Mouse (Mus musculus) heart, adult 2 months (tissue): Measurements from ENCODE around the gene Ercc2. TPM values are rescaled to one million over a fixed set of nuclear protein-coding genes. Genes with fewer than 3 reads are reported as not detected.

Experiments
- DNase-seq, 2 experiments: peaks; one replicate each; pipeline ENCODE4 v3.0.0; 2021
- H3K27ac ChIP-seq: fragments of 200-600 bp; 2 replicates; pipeline ENCODE4 v1.8.1; 2022
- H3K27me3 ChIP-seq: fragments of 200-500 bp; 2 replicates; pipeline ENCODE4 v1.6.1; 2012; ENCODE audit warnings: mild to moderate bottlenecking, low read length, inconsistent platforms, mixed read lengths; ENCODE audit not compliant: control insufficient read depth, insufficient read depth
- H3K36me3 ChIP-seq: fragments of 200-500 bp; 2 replicates; pipeline ENCODE4 v1.6.1; 2012; ENCODE audit warnings: low read length, inconsistent platforms; ENCODE audit not compliant: control insufficient read depth, insufficient read depth
- H3K4me1 ChIP-seq: fragments of 200-500 bp; 2 replicates; pipeline ENCODE4 v1.6.1; 2011; ENCODE audit warnings: low read length; ENCODE audit not compliant: control insufficient read depth, insufficient read depth
- H3K4me3 ChIP-seq: fragments of 200-600 bp; 2 replicates; pipeline ENCODE4 v1.8.1; 2022
- H3K79me2 ChIP-seq: fragments of 200-500 bp; replicated peaks from 2 replicates; pipeline ENCODE4 v1.6.1; 2012; ENCODE audit warnings: mild to moderate bottlenecking, inconsistent platforms, low read length, moderate library complexity, mixed read lengths; ENCODE audit not compliant: control insufficient read depth, insufficient read depth
- H3K9ac ChIP-seq: fragments of 200-500 bp; 2 replicates; pipeline ENCODE4 v1.6.1; 2012; ENCODE audit warnings: low read depth, mild to moderate bottlenecking, control low read depth, inconsistent platforms, low read length, mixed read lengths
- CTCF ChIP-seq: fragments of 200-600 bp; IDR thresholded peaks from 2 replicates; pipeline ENCODE4 v1.8.1; 2022; ENCODE audit warnings: antibody characterized with exemption, mild to moderate bottlenecking, moderate library complexity
- EP300 ChIP-seq: fragments of 200-500 bp; IDR thresholded peaks from 2 replicates; pipeline ENCODE4 v1.6.1; 2011; ENCODE audit warnings: low read depth, low read length, control low read depth; ENCODE audit not compliant: insufficient read depth
- POLR2A ChIP-seq: fragments of 200-500 bp; IDR thresholded peaks from 2 replicates; pipeline ENCODE4 v1.6.1; 2011; ENCODE audit warnings: mild to moderate bottlenecking, low read depth, low read length, control low read depth; ENCODE audit not compliant: insufficient read depth
- WGBS: fragments of 180-500 bp; shearing (Covaris S2); methylation state at CpG from one replicate; pipeline ENCODE4 v1.1.7; 2018; 5-methylcytosine and 5-hydroxymethylcytosine counted together
- intact Hi-C: fragments of 180-260 bp; cut with DNase I; formaldehyde crosslinking; loops from one replicate; pipeline ENCODE4 v1.15.1; 2025
- polyA plus RNA-seq: library from polyadenylated mRNA; depleted of rRNA; stranded (reverse); fragments of >200 nt; gene quantifications from 2 replicates; pipeline ENCODE4 v1.2.3, GENCODE M21; 2012
- total RNA-seq, 2 experiments: library from RNA; stranded (reverse); gene quantifications; 2 replicates each; pipeline ENCODE4 v1.2.3; 2021

The Ercc2 gene
- total and polyA plus RNA-seq, 3 experiments: 10.9 to 22.6 (median 11.6) TPM

- Histone ChIP-seq H3K9ac (no peak overlapping the region), H3K4me3 (no peak overlapping the region), H3K36me3 (no peaks in the 10 kb centered on the region), H3K27me3 (no peaks in the 10 kb centered on the region; the same call in 1 of the 2 replicates), H3K4me1 (no peaks in the 10 kb centered on the region), H3K27ac (no peak overlapping the region), H3K79me2 (no peaks in the 10 kb centered on the region)
- DNase-seq: no peak
- WGBS: 84% methylated on average over 6 of the region's 6 CpGs
- TF ChIP-seq EP300 (no peak), POLR2A (no peak), CTCF (no peak)
- intact Hi-C loops: no loop called here
Observed at GRCm38 (mm10) chr7:19426349-19426748, 44.5 kb downstream of the Ercc2 start.

- Histone ChIP-seq H3K4me3 (no peak overlapping the region), H3K4me1 (no peaks in the 10 kb centered on the region), H3K27ac (no peak overlapping the region), H3K9ac (no peak overlapping the region), H3K27me3 (no peaks in the 10 kb centered on the region), H3K36me3 (no peaks in the 10 kb centered on the region), H3K79me2 (no peaks in the 10 kb centered on the region)
- no peak for DNase-seq
- intact Hi-C loops: no loop called here
- TF ChIP-seq EP300 (no peak), CTCF (no peak), POLR2A (no peak)
- 95% methylated on average over 6 of the region's 6 CpGs for WGBS
Observed at GRCm38 (mm10) chr7:19426888-19427287, 45.1 kb downstream of the Ercc2 start.

- no peaks in the 10 kb centered on the region for H3K27me3 ChIP-seq
- H3K9ac ChIP-seq: no peak overlapping the region
- WGBS: 84% methylated on average over 15 of the region's 15 CpGs
- H3K4me1 ChIP-seq: no peaks in the 10 kb centered on the region
- DNase-seq: no peak
- H3K27ac ChIP-seq: no peak overlapping the region
- no peak overlapping the region for H3K4me3 ChIP-seq
- intact Hi-C loops: no loop called here
- no peaks in the 10 kb centered on the region for H3K79me2 ChIP-seq
- no peak for TF ChIP-seq POLR2A
- no peak for TF ChIP-seq CTCF
- TF ChIP-seq EP300: no peak
- no peaks in the 10 kb centered on the region for H3K36me3 ChIP-seq
Observed at GRCm38 (mm10) chr7:19427999-19428650, 46.3 kb downstream of the Ercc2 start.

- no peaks in the 10 kb centered on the region for H3K27me3 ChIP-seq
- TF ChIP-seq CTCF (no peak), POLR2A (no peak), EP300 (no peak)
- no peak overlapping the region for H3K9ac ChIP-seq
- no peak overlapping the region for H3K4me3 ChIP-seq
- DNase-seq: no peak
- WGBS: 75% methylated on average over 8 of the region's 8 CpGs
- no peaks in the 10 kb centered on the region for H3K79me2 ChIP-seq
- intact Hi-C loops: no loop called here
- no peaks in the 10 kb centered on the region for H3K4me1 ChIP-seq
- H3K36me3 ChIP-seq: no peaks in the 10 kb centered on the region
- H3K27ac ChIP-seq: no peak overlapping the region
Observed at GRCm38 (mm10) chr7:19429726-19430125, 47.9 kb downstream of the Ercc2 start.

- no peak overlapping the region for H3K9ac ChIP-seq
- intact Hi-C loops: no loop called here
- H3K4me3 ChIP-seq: no peak overlapping the region
- DNase-seq: no peak
- TF ChIP-seq CTCF (no peak), EP300 (no peak), POLR2A (no peak)
- WGBS: 79% methylated on average over 6 of the region's 6 CpGs
- H3K27ac ChIP-seq: no peak overlapping the region
- H3K79me2 ChIP-seq: no peaks in the 10 kb centered on the region
- no peaks in the 10 kb centered on the region for H3K36me3 ChIP-seq
- H3K4me1 ChIP-seq: no peaks in the 10 kb centered on the region
- H3K27me3 ChIP-seq: no peaks in the 10 kb centered on the region
Observed at GRCm38 (mm10) chr7:19430402-19430801, 48.6 kb downstream of the Ercc2 start.

- no peaks in the 10 kb centered on the region for H3K4me1 ChIP-seq
- 98% methylated on average over 2 of the region's 2 CpGs for WGBS
Observed at GRCm38 (mm10) chr7:19432475-19432874, 50.7 kb downstream of the Ercc2 start.

More at GRCm38 (mm10) chr7:19432475-19432874, 50.7 kb downstream of the Ercc2 start:
- Histone ChIP-seq H3K9ac (no peak overlapping the region), H3K79me2 (no peaks in the 10 kb centered on the region), H3K4me3 (no peak overlapping the region), H3K27ac (no peak overlapping the region), H3K36me3 (no peaks in the 10 kb centered on the region), H3K27me3 (no peaks in the 10 kb centered on the region)
- DNase-seq: no peak
- intact Hi-C loops: no loop called here
- TF ChIP-seq EP300 (no peak), CTCF (peak; percentile 44), POLR2A (no peak)
